Mouse (Mus musculus) kidney, adult 2 months (tissue): Measurements from ENCODE around the gene Calhm6.

ENCODE experiments used
- CTCF ChIP-seq: fragments of 200-500 bp; conservative IDR thresholded peaks from 2 replicates; pipeline ENCODE4 v1.5.1; 2011; ENCODE audit warnings: low read depth, mild to moderate bottlenecking, control low read depth, low read length, moderate library complexity, mixed read lengths; ENCODE audit not compliant: insufficient read depth, insufficient read length
- POLR2A ChIP-seq: fragments of 200-500 bp; IDR thresholded peaks from one replicate; pipeline ENCODE4 v1.6.1; 2011; ENCODE audit warnings: low read depth, low read length, control low read depth

DNA sequence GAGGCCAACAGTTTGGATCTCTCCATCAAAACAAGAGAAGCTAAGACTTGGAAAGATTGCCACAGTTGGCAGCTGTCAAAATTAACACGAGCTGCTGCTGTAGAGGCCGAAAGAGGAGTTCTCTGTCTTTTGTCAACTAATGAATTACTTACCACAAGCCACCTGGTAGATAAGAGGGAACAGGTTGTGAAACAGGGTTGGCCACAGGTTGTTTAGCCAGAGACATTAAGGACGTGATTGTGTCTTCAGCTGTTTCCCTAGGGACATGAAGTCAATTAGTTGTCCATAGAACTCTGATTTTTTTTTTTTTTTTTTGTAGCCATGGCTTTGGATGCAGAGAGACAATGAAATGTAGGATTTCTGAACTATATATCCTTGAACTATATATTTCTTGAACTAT lies 10.7 kb downstream of the Calhm6 start:
- TF ChIP-seq CTCF, result no peak
- no peak for TF ChIP-seq POLR2A
